Mouse (Mus musculus) v-Abl transformed pro-B cells (cell line): ENCODE measurements around the gene Parp6.

Source experiments
- in situ Hi-C, 2 experiments: fragments of 400-800 bp; cut with MboI; formaldehyde crosslinking; loops; one replicate each; pipeline ENCODE4 v1.15.1; 2025; ENCODE audit not compliant: unreplicated experiment in 2 of 2

Parp6 gene

DNA sequence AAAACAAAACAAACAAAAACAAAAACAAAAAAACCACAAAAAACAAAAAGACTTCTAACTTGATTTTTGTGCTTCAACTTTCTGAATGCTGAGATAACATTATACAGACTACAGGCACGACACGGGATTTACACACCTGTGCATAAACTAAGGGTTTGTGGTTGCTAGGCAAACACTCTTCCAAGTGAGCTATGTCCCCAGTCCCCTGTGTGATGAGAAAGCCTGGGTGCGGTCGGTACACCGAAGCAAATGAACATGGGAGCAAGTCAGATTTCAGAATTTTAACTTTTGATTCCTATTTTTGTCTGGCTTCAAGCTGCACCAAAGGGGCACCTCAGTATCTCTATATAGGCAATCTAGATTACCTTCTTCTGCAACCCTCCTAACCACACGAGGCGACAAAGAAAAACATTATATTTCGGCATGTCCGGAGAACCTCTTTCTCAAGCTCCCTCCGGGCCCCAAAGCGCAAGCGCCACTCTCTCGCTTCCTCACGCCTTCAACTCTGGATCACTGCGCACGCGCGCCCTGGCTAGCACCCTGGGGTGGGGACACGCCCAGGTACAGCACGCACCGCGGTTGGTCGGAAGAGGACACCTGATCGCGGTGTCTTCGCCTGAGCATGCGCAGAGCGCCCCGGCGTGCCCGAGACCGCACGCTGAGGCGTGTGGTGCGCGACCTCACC is at the start of gene Parp6:
Gene Parp6 (plus strand): TSS at position 663 of the 685 bp plus-strand sequence.
- in situ Hi-C loops = no loop called here

DNA sequence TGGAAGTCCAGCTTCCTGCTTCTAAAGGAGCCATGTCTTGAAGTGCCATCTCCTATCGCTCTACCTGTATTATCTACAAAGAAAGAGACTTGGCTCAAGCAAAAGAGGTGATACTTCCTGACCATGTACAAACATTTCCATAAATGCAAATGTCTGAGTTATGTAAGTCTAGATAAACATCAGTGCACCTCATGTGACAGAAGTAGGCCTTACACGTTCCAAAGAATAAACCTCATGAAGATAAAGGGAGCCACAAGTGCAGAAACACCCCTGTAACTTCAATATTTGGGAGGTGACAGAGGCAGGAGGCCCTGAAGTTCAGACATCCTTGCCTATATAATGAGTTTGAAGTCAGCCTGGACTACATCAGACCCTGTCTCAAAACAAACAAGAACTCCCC is 45.2 kb upstream of the Parp6 start:
- in situ Hi-C loops = loop anchor here in 1 of 2 experiments (25.0 kb wide), 1 partner anchor 390 kb away; the partner anchor contains the start of gene Nr2e3

DNA sequence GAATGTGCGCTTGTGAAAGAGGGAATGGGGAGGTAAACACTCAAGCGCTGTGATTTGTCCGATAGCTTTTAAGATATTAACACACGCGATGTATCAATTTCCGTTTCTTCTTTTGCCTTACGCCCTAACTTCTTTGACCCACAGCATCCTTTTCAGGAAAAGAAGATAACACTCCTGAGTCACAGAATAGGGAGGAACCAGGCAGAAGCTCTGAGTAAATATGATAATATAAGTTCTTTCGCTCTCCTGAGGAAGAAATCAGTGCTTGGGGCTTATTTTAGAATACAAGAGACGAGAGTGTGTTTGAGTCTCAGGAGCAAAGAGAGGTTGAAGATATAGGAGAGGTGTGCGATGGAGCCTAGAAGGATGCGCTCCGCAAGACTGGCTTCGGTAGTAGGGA is 39.7 kb upstream of the Parp6 start:
- in situ Hi-C loops = loop anchor here in 1 of 2 experiments (25.0 kb wide), 2 partner anchors 385 to 1040 kb away; partner anchors contain the start of gene Nr2e3

- in situ Hi-C loops = loop anchor here in 1 of 2 experiments (25.0 kb wide), 2 partner anchors 384 to 1041 kb away; partner anchors contain the start of gene Nr2e3
Observed at GRCm38 (mm10) chr9:59577844-59578504, 39.1 kb upstream of the Parp6 start, which contains the start of gene Celf6. Gene Celf6 (plus strand): TSS chr9:59577917.

DNA sequence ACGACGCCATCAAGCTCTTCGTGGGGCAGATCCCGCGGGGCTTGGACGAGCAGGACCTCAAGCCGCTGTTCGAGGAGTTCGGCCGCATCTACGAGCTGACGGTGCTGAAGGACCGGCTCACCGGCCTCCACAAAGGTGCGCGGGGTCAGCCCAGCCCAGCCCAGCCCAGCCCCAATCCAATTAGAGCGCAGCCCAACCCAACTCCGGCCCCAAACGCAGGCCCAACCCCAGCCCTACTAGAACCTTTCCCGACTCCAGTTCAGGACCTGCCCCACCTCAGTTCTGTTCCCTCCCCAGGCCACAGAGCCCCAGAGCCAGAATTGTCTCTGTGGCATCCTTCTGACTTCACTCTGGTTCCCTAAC is 38.6 kb upstream of the Parp6 start:
- in situ Hi-C loops = loop anchor here in 1 of 2 experiments (25.0 kb wide), 2 partner anchors 384 to 1041 kb away; partner anchors contain the start of gene Nr2e3

DNA sequence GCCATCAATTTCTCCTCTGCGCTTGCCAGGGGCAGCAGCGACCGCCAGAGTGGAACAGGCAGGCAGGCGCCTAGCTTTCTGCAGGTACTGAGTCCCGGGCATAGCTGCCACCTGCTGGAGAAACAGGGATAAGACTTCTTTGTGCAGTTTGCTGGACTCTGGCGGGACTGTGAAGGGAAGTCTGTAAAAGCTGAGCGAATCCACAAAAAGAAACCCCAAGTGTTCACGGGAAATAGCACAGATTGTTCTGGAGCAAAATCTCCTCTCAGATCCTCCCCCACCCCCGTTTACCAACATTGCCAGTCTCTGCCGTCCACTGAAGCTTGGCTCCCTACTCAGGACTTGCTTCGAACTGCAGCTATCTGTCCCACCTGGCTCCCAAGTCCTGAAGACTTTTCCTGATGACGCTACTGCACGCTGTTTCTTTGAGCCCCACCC is 32.2 kb upstream of the Parp6 start:
- in situ Hi-C loops = loop anchor here (10.0 to 25.0 kb wide), 5 partner anchors 377 to 1048 kb away; partner anchors contain the start of gene Nr2e3 (in 1 of the 2)

DNA sequence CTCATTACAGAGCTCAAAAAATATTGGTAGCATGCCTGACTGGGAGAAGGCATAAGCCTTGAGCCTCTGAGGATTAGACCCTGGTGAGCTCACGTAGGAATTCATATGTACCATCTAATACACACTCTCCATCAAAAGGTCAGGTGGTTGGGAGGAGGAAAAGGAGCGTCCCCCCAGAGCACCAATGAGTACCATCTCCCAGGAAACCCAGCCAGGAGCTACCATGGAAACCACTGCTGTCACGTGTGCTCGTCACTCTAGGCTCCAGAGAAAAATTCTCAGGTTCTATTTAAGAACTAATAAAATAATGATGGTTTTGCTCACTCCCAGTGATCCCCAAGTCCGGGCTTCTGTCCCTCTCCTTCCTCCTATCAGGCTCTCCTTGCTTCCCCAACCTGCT is 28.8 kb upstream of the Parp6 start:
- in situ Hi-C loops = loop anchor here (10.0 to 25.0 kb wide), 5 partner anchors 374 to 1051 kb away; partner anchors contain the start of gene Nr2e3 (in 1 of the 2)

DNA sequence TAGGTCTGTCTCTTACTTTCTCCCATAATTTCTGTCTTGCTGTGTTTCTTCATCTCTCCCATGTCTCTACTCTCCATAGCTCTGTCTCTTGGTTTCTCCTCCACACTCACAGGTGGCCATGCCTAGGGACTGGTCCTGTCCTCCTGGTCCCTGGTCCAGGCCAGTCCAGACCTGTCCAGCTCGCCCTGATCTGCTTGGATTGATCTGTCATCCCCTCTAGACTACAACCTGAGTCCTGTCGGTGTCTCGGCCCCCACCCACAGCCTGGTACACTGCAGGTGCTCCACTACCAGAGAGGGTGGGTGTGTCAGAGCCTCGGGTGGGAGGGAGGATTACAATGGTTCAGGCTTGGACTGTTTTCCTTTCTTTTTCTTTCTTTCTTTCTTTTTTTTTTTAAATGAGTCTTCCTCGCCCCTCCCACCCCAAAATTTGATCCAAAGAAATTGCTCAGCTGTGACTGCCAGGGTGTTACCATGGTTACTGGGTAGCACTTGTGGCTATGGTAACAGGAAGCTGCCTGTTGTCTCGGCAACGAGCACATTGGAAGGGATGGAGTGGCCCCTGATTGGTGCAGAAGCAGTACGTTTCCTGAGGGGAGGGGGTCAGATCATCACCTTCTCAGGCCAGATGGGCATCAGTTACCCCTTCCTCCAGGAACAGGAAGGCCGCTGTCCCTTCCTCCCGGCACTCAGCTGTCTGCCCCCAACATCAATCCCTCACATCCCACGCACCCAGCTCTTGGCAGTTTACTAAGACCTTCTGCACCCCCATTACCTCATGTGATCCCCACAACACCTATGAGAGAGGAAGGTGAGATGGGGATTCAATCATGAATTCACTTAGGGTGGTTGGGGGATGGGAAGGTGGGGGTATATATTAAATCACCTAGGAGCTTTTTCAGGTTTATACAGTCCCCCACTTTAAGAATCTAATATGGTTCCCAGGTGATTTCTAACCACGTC is 28.1 kb upstream of the Parp6 start:
- in situ Hi-C loops = loop anchor here (10.0 to 25.0 kb wide), 5 partner anchors 373 to 1052 kb away; partner anchors contain the start of gene Nr2e3 (in 1 of the 2)

DNA sequence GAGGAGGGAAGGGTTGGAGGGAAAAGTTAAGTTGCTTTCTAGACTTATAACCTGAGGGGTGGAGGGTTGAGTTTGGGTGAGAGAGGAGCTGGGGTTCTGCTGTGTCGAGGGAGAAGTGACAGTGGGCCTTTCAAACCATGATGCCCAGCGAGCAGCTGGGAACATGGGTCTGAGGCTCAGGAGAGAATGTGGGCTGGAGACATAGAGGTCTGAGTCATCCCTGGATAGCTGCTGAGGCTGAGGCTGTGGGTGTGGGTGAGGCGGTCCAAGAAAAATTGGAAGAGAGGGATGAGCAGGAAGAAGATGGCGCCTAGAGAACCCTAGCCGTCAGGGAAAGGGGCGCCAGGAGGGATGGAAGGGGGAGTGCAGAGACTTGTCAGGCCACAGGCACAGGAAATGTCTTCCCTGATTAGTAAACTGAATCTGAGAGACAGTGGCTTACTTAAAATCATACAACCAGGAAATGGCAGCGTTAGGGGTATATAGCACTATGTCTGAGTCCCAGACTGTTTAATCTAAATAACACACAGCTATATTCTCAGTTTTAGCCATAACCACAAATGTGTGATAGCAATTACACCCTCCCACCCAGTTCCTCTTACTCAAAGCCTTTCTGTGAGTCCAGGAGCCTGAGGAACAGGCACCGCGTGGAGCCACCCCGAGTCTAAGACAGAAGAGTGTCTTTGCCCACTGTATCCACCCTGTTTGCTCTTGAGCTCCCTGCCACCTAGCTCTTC is 27.2 kb upstream of the Parp6 start:
- in situ Hi-C loops = loop anchor here (10.0 to 25.0 kb wide), 5 partner anchors 372 to 1053 kb away; partner anchors contain the start of gene Nr2e3 (in 1 of the 2)

DNA sequence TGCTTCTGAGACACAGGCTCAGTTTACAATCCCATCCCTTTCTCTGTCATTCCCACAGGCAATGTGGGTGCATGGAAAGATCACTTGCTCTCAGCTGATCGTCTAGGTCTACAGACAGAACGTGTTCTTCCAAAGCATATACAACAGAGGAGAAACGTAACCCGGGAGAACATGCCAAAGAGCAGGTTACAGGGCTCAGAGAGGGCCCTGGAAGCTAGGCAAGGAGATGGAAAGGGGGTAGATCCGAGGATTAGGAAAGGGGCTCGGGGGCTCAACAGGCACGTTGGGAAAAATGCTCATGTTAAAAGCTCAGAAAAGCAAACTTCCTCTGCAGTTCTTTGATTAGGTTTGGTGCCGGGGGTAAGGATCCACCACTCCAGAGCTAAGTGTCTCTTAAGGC is 15.4 kb upstream of the Parp6 start:
- in situ Hi-C loops = no loop called here

DNA sequence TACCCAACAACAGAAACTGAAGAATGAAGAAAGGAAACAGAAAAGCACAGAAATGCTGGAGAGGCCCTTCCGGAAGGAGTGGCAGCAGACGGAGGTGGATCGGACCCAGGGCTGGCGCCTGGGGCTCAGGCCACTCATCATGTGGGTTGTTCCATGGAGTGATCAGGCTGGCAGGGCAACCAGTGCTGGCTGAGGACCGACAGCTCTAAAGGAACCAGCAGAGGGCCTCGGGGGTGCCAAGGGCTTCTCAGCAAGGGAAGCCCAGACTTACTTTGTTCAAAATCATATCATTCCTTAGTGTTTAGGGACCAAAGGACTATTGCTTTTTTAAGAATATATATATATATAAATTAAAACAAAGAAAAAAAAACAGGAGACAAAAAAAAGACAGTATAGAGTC is 11.1 kb upstream of the Parp6 start:
- in situ Hi-C loops = no loop called here

DNA sequence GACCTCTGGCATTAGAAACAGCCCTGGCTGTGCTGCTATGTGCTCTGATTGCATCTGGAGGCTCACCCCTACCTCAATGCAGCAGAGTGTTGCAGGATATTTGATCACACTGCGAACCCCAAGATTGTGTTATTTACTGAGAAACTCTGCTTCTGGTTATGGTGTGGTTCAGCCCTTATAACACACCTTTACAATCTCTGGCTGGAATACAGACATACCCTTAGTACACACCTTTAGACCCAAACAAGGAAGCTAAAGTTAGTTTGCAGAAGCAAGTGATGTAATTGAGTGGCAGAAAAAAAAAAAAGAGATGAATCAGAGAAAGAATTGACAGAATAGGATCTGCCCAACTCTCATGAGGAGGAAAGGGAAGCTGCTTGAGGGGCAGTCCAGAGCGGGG is 6.1 kb upstream of the Parp6 start:
- in situ Hi-C loops = no loop called here

GRCm38 (mm10) chr9:59615797-59616196 is 1.3 kb upstream of the Parp6 start:
- in situ Hi-C loops = no loop called here

- in situ Hi-C loops = no loop called here
Observed at GRCm38 (mm10) chr9:59617307-59617973, 356 bp downstream of the Parp6 start.

- in situ Hi-C loops = no loop called here
Observed at GRCm38 (mm10) chr9:59638372-59638771, 21.3 kb downstream of the Parp6 start.

GRCm38 (mm10) chr9:59639936-59640335 is 22.9 kb downstream of the Parp6 start:
- in situ Hi-C loops = no loop called here

DNA sequence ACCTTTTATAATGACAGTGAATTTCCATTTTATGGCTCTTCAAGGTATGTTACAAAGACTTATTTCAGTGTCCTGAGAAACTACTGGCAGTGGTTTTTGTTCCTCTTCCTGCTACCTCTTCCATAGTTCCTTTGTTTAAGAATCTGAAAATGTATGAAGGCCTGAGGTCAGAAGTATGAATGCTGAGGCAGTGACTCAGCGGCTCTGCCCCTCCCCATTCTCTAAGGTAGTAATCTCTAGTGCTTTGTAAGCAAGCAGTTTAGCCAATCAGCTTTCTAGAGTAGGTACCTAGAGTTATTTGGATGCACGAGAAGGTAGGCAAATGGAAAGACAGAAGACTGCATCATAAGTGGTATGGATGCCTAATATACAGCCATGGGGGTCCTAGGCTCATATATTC is 24.2 kb downstream of the Parp6 start:
- in situ Hi-C loops = no loop called here

GRCm38 (mm10) chr9:59649911-59650310 is 32.8 kb downstream of the Parp6 start:
- in situ Hi-C loops = loop anchor here in 1 of 2 experiments (10.0 kb wide), 1 partner anchor 175 kb away; no protein-coding TSS in a partner anchor

GRCm38 (mm10) chr9:59653371-59653770 is 36.3 kb downstream of the Parp6 start:
- in situ Hi-C loops = loop anchor here in 1 of 2 experiments (10.0 kb wide), 1 partner anchor 179 kb away; no protein-coding TSS in a partner anchor
